Mouse (Mus musculus): ENCODE data around the gene Rps25. TPM values are rescaled to one million over a fixed set of nuclear protein-coding genes. Genes with fewer than 3 reads are reported as not detected.
"Not testable (repeated sequence)": the region's sequence is repeated elsewhere in the genome, so short reads cannot be mapped to it uniquely, and the experiment has no call there.

The Rps25 gene
- polyA plus RNA-seq, 1 experiment from 2014 or later, result 1,489 TPM

- DNase-seq (no peak), ATAC-seq (no peak)
- WGBS (ENCODE audit: insufficient replicate concordance), result 89% methylated on average over 6 of the region's 6 CpGs
- TF ChIP-seq EP300 (IDR thresholded peaks at IDR 0.05; ENCODE audit: low read depth) (no peak), CTCF (IDR thresholded peaks at IDR 0.05; ENCODE audit: low read depth) (no peak)
- H3K27me3 ChIP-seq (ENCODE audit: insufficient read depth, low read length), result no peaks in the 10 kb centered on the region
- no peak overlapping the region for H3K4me2 ChIP-seq (ENCODE audit: low read depth, low read length)
- H3K9ac ChIP-seq (replicated peaks), result no peak overlapping the region
- H3K27ac ChIP-seq (ENCODE audit: low read depth), result no peak overlapping the region
- no peaks in the 10 kb centered on the region for H3K9me3 ChIP-seq (ENCODE audit: low read length)
- H3K4me3 ChIP-seq (ENCODE audit: low read depth, low read length), result no peak overlapping the region
- peaks cover 8% of the 10 kb centered on the region for H3K36me3 ChIP-seq (replicated peaks; ENCODE audit: insufficient read depth, low read length)
- H3K4me1 ChIP-seq (ENCODE audit: insufficient read depth), result peaks cover 27% of the 10 kb centered on the region
Measured at GRCm38 (mm10) chr9:44376141-44376540, 30.8 kb upstream of the Rps25 start.

- DNase-seq; H3K27me3 ChIP-seq (ENCODE audit: insufficient read depth, low read length); H3K9ac ChIP-seq (replicated peaks); H3K4me2 ChIP-seq (ENCODE audit: low read depth, low read length); H3K4me3 ChIP-seq (ENCODE audit: low read depth, low read length); H3K9me3 ChIP-seq (ENCODE audit: low read length); ATAC-seq; H3K27ac ChIP-seq (ENCODE audit: low read depth): not testable (repeated sequence)
- WGBS (ENCODE audit: insufficient replicate concordance), result 75% methylated on average over 2 of the region's 2 CpGs
- peaks cover 14% of the 10 kb centered on the region for H3K36me3 ChIP-seq (replicated peaks; ENCODE audit: insufficient read depth, low read length)
- peaks cover 27% of the 10 kb centered on the region for H3K4me1 ChIP-seq (ENCODE audit: insufficient read depth)
Measured at GRCm38 (mm10) chr9:44377335-44377734, 29.6 kb upstream of the Rps25 start.

- Histone ChIP-seq H3K36me3 (replicated peaks; ENCODE audit: insufficient read depth, low read length) (peaks cover 22% of the 10 kb centered on the region), H3K4me1 (ENCODE audit: insufficient read depth) (peaks cover 27% of the 10 kb centered on the region), H3K4me2 (ENCODE audit: low read depth, low read length) (peak overlapping the region; percentile 75), H3K9me3 (ENCODE audit: low read length) (no peaks in the 10 kb centered on the region), H3K9ac (replicated peaks) (peak overlapping the region; percentile 64), H3K27me3 (ENCODE audit: insufficient read depth, low read length) (no peaks in the 10 kb centered on the region), H3K27ac (ENCODE audit: low read depth) (peak overlapping the region; percentile 82), H3K4me3 (ENCODE audit: low read depth, low read length) (peak overlapping the region; percentile 75)
- TF ChIP-seq EP300 (IDR thresholded peaks at IDR 0.05; ENCODE audit: low read depth) (no peak), CTCF (IDR thresholded peaks at IDR 0.05; ENCODE audit: low read depth) (no peak)
- ATAC-seq, result no peak
- 50% methylated on average over 5 of the region's 5 CpGs for WGBS (ENCODE audit: insufficient replicate concordance)
- DNase-seq, result no peak
Measured at GRCm38 (mm10) chr9:44378153-44378730, 28.7 kb upstream of the Rps25 start.

GRCm38 (mm10) chr9:44379054-44379834, 27.7 kb upstream of the Rps25 start, which contains the start of gene Hyou1:
Hyou1 (plus strand) TSS chr9:44379490.
- H3K27me3 ChIP-seq (ENCODE audit: insufficient read depth, low read length), result no peaks in the 10 kb centered on the region
- peak within 1 kb of the TSS; percentile 75 for H3K4me3 ChIP-seq (ENCODE audit: low read depth, low read length)
- H3K36me3 ChIP-seq (replicated peaks; ENCODE audit: insufficient read depth, low read length), result peaks cover 27% of the 10 kb centered on the region
- H3K4me1 ChIP-seq (ENCODE audit: insufficient read depth), result peaks cover 23% of the 10 kb centered on the region
- peak within 1 kb of the TSS; percentile 88 for H3K27ac ChIP-seq (ENCODE audit: low read depth)
- DNase-seq (peak; percentile 100), ATAC-seq (peak; percentile 98)
- TF ChIP-seq CTCF (IDR thresholded peaks at IDR 0.05; ENCODE audit: low read depth) (peak; percentile 51), EP300 (IDR thresholded peaks at IDR 0.05; ENCODE audit: low read depth) (no peak)
- peak within 1 kb of the TSS; percentile 96 for H3K4me2 ChIP-seq (ENCODE audit: low read depth, low read length)
- peak within 1 kb of the TSS; percentile 86 for H3K9ac ChIP-seq (replicated peaks)
- no peaks in the 10 kb centered on the region for H3K9me3 ChIP-seq (ENCODE audit: low read length)
- WGBS (ENCODE audit: insufficient replicate concordance), result 2% methylated on average over 71 of the region's 83 CpGs

GRCm38 (mm10) chr9:44379862-44380261, 27.1 kb upstream of the Rps25 start:
- peak; percentile 2; the same call in 1 of the 2 replicates for ATAC-seq
- no peak for DNase-seq
- no peaks in the 10 kb centered on the region for H3K27me3 ChIP-seq (ENCODE audit: insufficient read depth, low read length)
- peak overlapping the region; percentile 88 for H3K27ac ChIP-seq (ENCODE audit: low read depth)
- peak overlapping the region; percentile 86 for H3K9ac ChIP-seq (replicated peaks)
- TF ChIP-seq EP300 (IDR thresholded peaks at IDR 0.05; ENCODE audit: low read depth), result no peak
- no peak for TF ChIP-seq CTCF (IDR thresholded peaks at IDR 0.05; ENCODE audit: low read depth)
- peaks cover 33% of the 10 kb centered on the region for H3K36me3 ChIP-seq (replicated peaks; ENCODE audit: insufficient read depth, low read length)
- peaks cover 23% of the 10 kb centered on the region for H3K4me1 ChIP-seq (ENCODE audit: insufficient read depth)
- no peaks in the 10 kb centered on the region for H3K9me3 ChIP-seq (ENCODE audit: low read length)
- whole genome bisulfite sequencing (ENCODE audit: insufficient replicate concordance), result 6% methylated on average over 15 of the region's 15 CpGs
- peak overlapping the region; percentile 96 for H3K4me2 ChIP-seq (ENCODE audit: low read depth, low read length)
- peak overlapping the region; percentile 75 for H3K4me3 ChIP-seq (ENCODE audit: low read depth, low read length)

- peaks cover 76% of the 10 kb centered on the region for H3K36me3 ChIP-seq (replicated peaks; ENCODE audit: insufficient read depth, low read length)
- no peaks in the 10 kb centered on the region for H3K9me3 ChIP-seq (ENCODE audit: low read length)
- TF ChIP-seq EP300 (IDR thresholded peaks at IDR 0.05; ENCODE audit: low read depth), result no peak
- TF ChIP-seq CTCF (IDR thresholded peaks at IDR 0.05; ENCODE audit: low read depth), result no peak
- H3K4me3 ChIP-seq (ENCODE audit: low read depth, low read length), result no peak overlapping the region
- peaks cover 12% of the 10 kb centered on the region for H3K4me1 ChIP-seq (ENCODE audit: insufficient read depth)
- no peak overlapping the region for H3K4me2 ChIP-seq (ENCODE audit: low read depth, low read length)
- H3K9ac ChIP-seq (replicated peaks), result no peak overlapping the region
- H3K27ac ChIP-seq (ENCODE audit: low read depth), result no peak overlapping the region
- 86% methylated on average over 13 of the region's 13 CpGs for WGBS (ENCODE audit: insufficient replicate concordance)
- DNase-seq (no peak), ATAC-seq (no peak)
- no peaks in the 10 kb centered on the region for H3K27me3 ChIP-seq (ENCODE audit: insufficient read depth, low read length)
Measured at GRCm38 (mm10) chr9:44384596-44384995, 22.3 kb upstream of the Rps25 start.

Measured in liver, postnatal 0 days (tissue).